5 mouse cellular contexts compared by ENCODE assay signal in genomic region chr2:34110582-34110981, GRCm38 (mm10).
"Had no signal": no experiment of that assay in that cellular context is flagged by ENCODE, and none has a peak within 500 bp of the region (broad histone marks: within the 10 kb centered on the region; RNA-seq: fewer than 3 reads in every experiment).

No protein-coding gene starts in this region.

- DNase-seq: layer of hippocampus, postnatal 36 days; lung, adult 18-20 months; right cerebral cortex, adult 18-20 months; right cerebral cortex, postnatal 25 days; thymus, postnatal 4 days had no signal
